Mouse (Mus musculus): ENCODE measurements around the gene Oaz2. TPM values are rescaled to one million over a fixed set of nuclear protein-coding genes. Genes with fewer than 3 reads are reported as not detected.

Oaz2 gene
- polyA plus RNA-seq, 1 experiment from 2014 or later = 422 TPM

GRCm38 (mm10) chr9:65697356-65697755 lies 29.6 kb downstream of the Oaz2 start:
- no peak for ATAC-seq (ENCODE audit: borderline replicate concordance, extremely low read depth, low FRiP score, low TSS enrichment)
- no peak overlapping the region for H3K4me3 ChIP-seq
- H3K27ac ChIP-seq = no peak overlapping the region
- no peak overlapping the region for H3K4me2 ChIP-seq
- H3K4me1 ChIP-seq = peaks cover 15% of the 10 kb centered on the region
- no peaks in the 10 kb centered on the region for H3K9me3 ChIP-seq
- H3K9ac ChIP-seq = no peak overlapping the region
- 84% methylated on average over 7 of the region's 7 CpGs for WGBS
- H3K36me3 ChIP-seq = peaks cover 72% of the 10 kb centered on the region
- H3K27me3 ChIP-seq = no peaks in the 10 kb centered on the region

DNA sequence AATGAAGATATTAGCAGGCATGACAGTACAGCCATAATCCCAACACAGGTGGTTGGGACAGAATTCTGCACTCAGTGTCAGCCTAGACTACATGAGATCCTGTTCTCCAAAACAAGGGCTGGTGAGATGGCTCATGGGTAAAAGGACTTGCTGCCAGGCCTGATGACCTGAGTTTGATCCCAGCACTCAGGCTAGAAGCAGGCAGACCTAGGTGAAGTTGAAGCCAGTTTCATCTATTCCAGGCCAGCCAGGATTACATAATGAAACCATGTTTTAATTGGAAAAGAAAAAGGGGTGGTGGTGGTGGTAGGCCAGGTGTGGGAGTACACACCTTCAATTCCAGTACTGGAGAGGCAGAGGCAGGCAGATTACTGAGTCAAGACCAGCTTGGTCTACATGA lies 30.2 kb downstream of the Oaz2 start:
- no peak for ATAC-seq (ENCODE audit: borderline replicate concordance, extremely low read depth, low FRiP score, low TSS enrichment)
- Histone ChIP-seq H3K9me3 (no peaks in the 10 kb centered on the region), H3K27me3 (no peaks in the 10 kb centered on the region), H3K4me1 (peaks cover 9% of the 10 kb centered on the region; the same call in 1 of the 2 replicates), H3K36me3 (peaks cover 67% of the 10 kb centered on the region), H3K4me3 (no peak overlapping the region), H3K27ac (no peak overlapping the region), H3K9ac (no peak overlapping the region), H3K4me2 (no peak overlapping the region)

GRCm38 (mm10) chr9:65700504-65700903 lies 32.7 kb downstream of the Oaz2 start:
- no peak overlapping the region for H3K9ac ChIP-seq
- 84% methylated on average over 6 of the region's 6 CpGs for WGBS
- no peak overlapping the region for H3K27ac ChIP-seq
- H3K36me3 ChIP-seq = peaks cover 68% of the 10 kb centered on the region
- no peak overlapping the region for H3K4me2 ChIP-seq
- peaks cover 8% of the 10 kb centered on the region; the same call in 1 of the 2 replicates for H3K4me1 ChIP-seq
- H3K4me3 ChIP-seq = no peak overlapping the region
- no peaks in the 10 kb centered on the region for H3K27me3 ChIP-seq
- ATAC-seq (ENCODE audit: borderline replicate concordance, extremely low read depth, low FRiP score, low TSS enrichment) = no peak
- H3K9me3 ChIP-seq = no peaks in the 10 kb centered on the region

DNA sequence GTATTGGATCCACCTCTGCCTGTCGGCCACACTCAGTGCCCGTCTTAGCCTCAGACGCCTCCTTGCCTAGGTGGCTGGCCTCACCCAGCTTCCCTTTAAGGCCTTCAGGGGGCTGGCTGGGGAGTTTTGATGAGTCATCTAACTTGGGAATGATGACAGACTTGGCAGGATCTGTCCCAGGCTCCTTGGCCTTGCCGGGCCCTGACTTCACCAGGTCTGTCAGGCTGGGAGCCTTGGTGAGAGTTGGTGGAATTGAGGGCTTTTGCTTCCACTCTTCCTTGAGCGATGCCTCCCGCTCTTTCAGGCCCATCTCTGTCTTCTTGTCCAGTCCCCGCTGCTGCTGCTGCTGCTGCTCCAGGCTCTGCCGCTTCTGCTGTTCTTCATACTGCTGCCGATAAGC lies 34.5 kb downstream of the Oaz2 start:
- Histone ChIP-seq H3K27me3 (no peaks in the 10 kb centered on the region), H3K4me3 (no peak overlapping the region), H3K27ac (no peak overlapping the region), H3K9ac (no peak overlapping the region), H3K4me1 (no peaks in the 10 kb centered on the region), H3K4me2 (no peak overlapping the region), H3K9me3 (no peaks in the 10 kb centered on the region), H3K36me3 (peaks cover 59% of the 10 kb centered on the region)
- WGBS = 86% methylated on average over 9 of the region's 9 CpGs
- ATAC-seq (ENCODE audit: borderline replicate concordance, extremely low read depth, low FRiP score, low TSS enrichment) = no peak

- peaks cover 52% of the 10 kb centered on the region for H3K36me3 ChIP-seq
- no peaks in the 10 kb centered on the region for H3K27me3 ChIP-seq
- H3K27ac ChIP-seq = no peak overlapping the region
- no peak for ATAC-seq (ENCODE audit: borderline replicate concordance, extremely low read depth, low FRiP score, low TSS enrichment)
- H3K4me1 ChIP-seq = no peaks in the 10 kb centered on the region
- H3K4me2 ChIP-seq = no peak overlapping the region
- WGBS = 81% methylated on average over 7 of the region's 7 CpGs
- H3K9ac ChIP-seq = no peak overlapping the region
- no peaks in the 10 kb centered on the region for H3K9me3 ChIP-seq
- no peak overlapping the region for H3K4me3 ChIP-seq
Observed at GRCm38 (mm10) chr9:65703241-65703640, 35.4 kb downstream of the Oaz2 start.

DNA sequence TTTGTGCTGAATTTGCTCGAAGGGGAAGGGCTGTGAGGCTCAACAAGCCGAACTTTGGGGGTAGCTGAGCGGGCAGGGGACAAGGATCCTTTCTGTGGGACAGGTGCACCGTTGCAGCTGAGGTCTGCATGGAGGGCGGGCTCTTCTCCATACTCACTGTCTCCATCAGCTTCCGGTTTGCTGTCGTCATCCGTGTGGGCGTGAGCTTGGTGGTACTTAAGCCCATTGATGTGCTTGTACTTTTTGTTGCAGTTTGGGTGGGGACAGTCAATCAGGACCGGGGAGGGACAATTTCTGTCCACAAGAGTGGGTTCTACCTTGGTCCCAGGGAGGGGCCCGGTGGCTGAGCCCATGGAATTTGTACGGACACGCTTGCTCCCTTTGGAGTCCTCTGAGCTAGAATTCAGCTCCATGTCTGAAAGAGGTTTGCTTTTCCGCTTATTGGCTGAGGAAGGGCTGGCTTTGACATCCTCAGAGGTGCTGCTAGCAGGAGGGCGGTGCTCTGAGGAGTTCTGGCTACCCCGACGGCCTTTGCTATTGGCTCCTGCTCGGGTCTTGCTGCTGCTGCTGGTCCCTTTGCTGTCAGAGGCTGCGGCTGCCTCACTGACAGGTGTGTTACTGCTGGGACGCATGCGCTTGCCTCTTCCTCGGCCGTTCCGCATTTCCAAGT lies 36.3 kb downstream of the Oaz2 start:
- WGBS = 86% methylated on average over 24 of the region's 24 CpGs
- no peak overlapping the region for H3K27ac ChIP-seq

GRCm38 (mm10) chr9:65718195-65718594 lies 50.4 kb downstream of the Oaz2 start:
- H3K27ac ChIP-seq = no peak overlapping the region
- ATAC-seq (ENCODE audit: borderline replicate concordance, extremely low read depth, low FRiP score, low TSS enrichment) = no peak

More for the DNA sequence above, 36.3 kb downstream of the Oaz2 start:
- Histone ChIP-seq H3K27me3 (no peaks in the 10 kb centered on the region), H3K4me1 (no peaks in the 10 kb centered on the region), H3K9ac (no peak overlapping the region), H3K4me2 (no peak overlapping the region), H3K4me3 (no peak overlapping the region), H3K9me3 (no peaks in the 10 kb centered on the region), H3K36me3 (peaks cover 45% of the 10 kb centered on the region)
- no peak for ATAC-seq (ENCODE audit: borderline replicate concordance, extremely low read depth, low FRiP score, low TSS enrichment)

DNA sequence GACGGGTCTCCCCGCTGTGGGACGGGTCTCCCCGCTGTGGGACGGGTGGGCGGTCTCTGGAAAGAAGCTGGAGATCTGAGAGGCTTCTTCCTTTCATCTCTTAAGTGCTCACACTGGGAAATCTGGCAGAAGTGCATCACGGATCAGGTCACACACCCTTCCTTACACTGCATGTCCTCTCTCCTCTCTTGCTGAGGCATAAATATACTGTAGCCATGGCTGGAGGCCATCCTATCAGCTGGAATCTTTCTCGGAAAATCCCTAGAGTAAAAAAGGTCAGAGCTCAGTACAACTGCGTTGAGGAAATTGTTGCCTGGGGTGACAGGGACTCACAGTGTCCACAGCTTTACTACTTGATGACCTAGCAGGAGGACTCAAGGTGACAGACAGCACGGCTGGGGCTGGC lies 53.4 kb downstream of the Oaz2 start:
- H3K4me2 ChIP-seq = no peak overlapping the region
- 46% methylated on average over 10 of the region's 10 CpGs for WGBS
- no peak overlapping the region for H3K9ac ChIP-seq
- H3K4me1 ChIP-seq = no peaks in the 10 kb centered on the region
- H3K27ac ChIP-seq = no peak overlapping the region
- H3K27me3 ChIP-seq = no peaks in the 10 kb centered on the region
- no peaks in the 10 kb centered on the region for H3K36me3 ChIP-seq
- H3K9me3 ChIP-seq = no peaks in the 10 kb centered on the region
- H3K4me3 ChIP-seq = no peak overlapping the region
- no peak for ATAC-seq (ENCODE audit: borderline replicate concordance, extremely low read depth, low FRiP score, low TSS enrichment)

More at GRCm38 (mm10) chr9:65718195-65718594, 50.4 kb downstream of the Oaz2 start:
- H3K4me2 ChIP-seq = no peak overlapping the region
- no peaks in the 10 kb centered on the region for H3K27me3 ChIP-seq
- WGBS = 93% methylated on average over 5 of the region's 5 CpGs
- no peak overlapping the region for H3K9ac ChIP-seq
- H3K9me3 ChIP-seq = no peaks in the 10 kb centered on the region
- no peak overlapping the region for H3K4me3 ChIP-seq
- H3K4me1 ChIP-seq = no peaks in the 10 kb centered on the region
- H3K36me3 ChIP-seq = no peaks in the 10 kb centered on the region

GRCm38 (mm10) chr9:65724471-65725290 lies 56.9 kb downstream of the Oaz2 start:
- Histone ChIP-seq H3K4me3 (no peak overlapping the region), H3K36me3 (peaks cover 1% of the 10 kb centered on the region; the same call in 1 of the 2 replicates), H3K4me2 (no peak overlapping the region), H3K4me1 (no peaks in the 10 kb centered on the region), H3K9ac (no peak overlapping the region), H3K9me3 (no peaks in the 10 kb centered on the region), H3K27me3 (no peaks in the 10 kb centered on the region), H3K27ac (no peak overlapping the region)
- WGBS = 71% methylated on average over 8 of the region's 8 CpGs
- no peak for ATAC-seq (ENCODE audit: borderline replicate concordance, extremely low read depth, low FRiP score, low TSS enrichment)

DNA sequence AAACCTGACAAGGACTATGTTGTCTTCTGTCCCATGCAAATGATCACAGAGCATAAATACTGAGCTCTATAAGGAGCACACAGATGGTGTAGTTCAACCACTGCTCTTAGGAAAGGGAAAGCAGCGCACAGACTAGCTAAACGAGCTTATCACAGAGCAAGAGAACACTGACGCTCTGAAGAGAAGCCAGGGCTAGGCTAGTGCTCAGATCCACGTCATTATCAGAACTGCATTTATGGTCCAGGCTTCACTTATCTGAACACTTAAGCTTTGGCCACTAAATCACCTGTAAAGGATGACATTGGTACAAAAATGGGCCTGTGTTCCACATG lies 57.5 kb downstream of the Oaz2 start:
- H3K4me2 ChIP-seq = no peak overlapping the region
- H3K4me1 ChIP-seq = no peaks in the 10 kb centered on the region
- H3K4me3 ChIP-seq = no peak overlapping the region
- H3K9me3 ChIP-seq = no peaks in the 10 kb centered on the region
- no peak overlapping the region for H3K9ac ChIP-seq
- ATAC-seq (ENCODE audit: borderline replicate concordance, extremely low read depth, low FRiP score, low TSS enrichment) = no peak
- no peaks in the 10 kb centered on the region for H3K27me3 ChIP-seq
- H3K27ac ChIP-seq = no peak overlapping the region
- 51% methylated on average over 4 of the region's 4 CpGs for WGBS
- H3K36me3 ChIP-seq = peaks cover 6% of the 10 kb centered on the region; the same call in 1 of the 2 replicates

GRCm38 (mm10) chr9:65726431-65726830 lies 58.6 kb downstream of the Oaz2 start:
- Histone ChIP-seq H3K4me2 (no peak overlapping the region), H3K36me3 (peaks cover 6% of the 10 kb centered on the region; the same call in 1 of the 2 replicates), H3K27ac (no peak overlapping the region), H3K4me1 (no peaks in the 10 kb centered on the region), H3K4me3 (no peak overlapping the region), H3K27me3 (no peaks in the 10 kb centered on the region), H3K9me3 (no peaks in the 10 kb centered on the region), H3K9ac (no peak overlapping the region)
- WGBS = 82% methylated on average over 3 of the region's 3 CpGs
- ATAC-seq (ENCODE audit: borderline replicate concordance, extremely low read depth, low FRiP score, low TSS enrichment) = no peak

DNA sequence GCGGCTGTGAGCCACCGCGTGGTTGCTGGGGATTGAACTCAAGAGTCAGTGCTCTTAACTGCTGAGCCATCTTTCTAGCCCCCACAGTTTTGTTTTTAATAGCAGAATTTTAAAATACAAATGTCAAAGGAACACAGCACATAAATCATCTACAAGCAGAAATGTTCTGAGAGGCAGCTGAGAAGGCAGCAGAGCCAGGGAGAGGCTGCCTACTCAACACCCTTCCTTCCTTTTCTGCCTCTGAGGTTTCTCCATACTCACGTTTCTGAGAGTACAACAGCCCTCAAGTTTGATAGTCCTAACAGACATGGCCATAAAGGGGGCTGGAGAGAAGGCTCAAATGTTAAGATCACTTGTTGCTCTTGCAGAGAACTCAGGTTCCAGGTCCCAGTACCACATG lies 59.7 kb downstream of the Oaz2 start:
- no peak overlapping the region for H3K4me2 ChIP-seq
- no peaks in the 10 kb centered on the region for H3K9me3 ChIP-seq
- H3K27me3 ChIP-seq = no peaks in the 10 kb centered on the region
- H3K4me1 ChIP-seq = no peaks in the 10 kb centered on the region
- 88% methylated on average over 4 of the region's 4 CpGs for WGBS
- no peak for ATAC-seq (ENCODE audit: borderline replicate concordance, extremely low read depth, low FRiP score, low TSS enrichment)
- H3K4me3 ChIP-seq = no peak overlapping the region
- no peak overlapping the region for H3K27ac ChIP-seq
- H3K9ac ChIP-seq = no peak overlapping the region
- peaks cover 6% of the 10 kb centered on the region; the same call in 1 of the 2 replicates for H3K36me3 ChIP-seq
